Mouse (Mus musculus): ENCODE data around the gene Gucy1b2.

DNA sequence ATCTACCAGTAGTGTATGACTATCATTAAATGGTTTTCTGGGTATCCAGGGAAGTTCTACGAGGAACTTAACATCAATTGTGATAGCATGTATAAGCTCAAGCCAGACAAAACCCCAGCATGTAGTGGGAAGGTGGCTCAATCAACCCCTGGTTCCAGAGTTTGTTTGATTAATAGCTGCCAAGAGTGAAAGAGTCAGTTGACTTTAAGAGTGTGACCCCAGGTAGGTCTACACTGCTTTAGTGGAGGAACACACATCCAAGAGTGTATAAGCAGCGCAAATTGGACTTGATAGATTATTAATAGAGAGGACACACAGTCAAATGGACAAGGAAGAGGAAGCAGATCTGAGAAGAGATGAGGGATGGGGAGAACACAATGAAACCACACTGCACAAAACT lies 18.3 kb downstream of the Gucy1b2 start:
- TF ChIP-seq POLR2AphosphoS5 (IDR thresholded peaks at IDR 0.05; ENCODE audit: insufficient replicate concordance, low read depth, low read length) (no peak), CTCF (IDR thresholded peaks at IDR 0.05; ENCODE audit: low read depth, low read length) (no peak), TAL1 (conservative IDR thresholded peaks at IDR 0.05; ENCODE audit: low read depth, low read length) (no peak), GATA1 (IDR thresholded peaks at IDR 0.05; ENCODE audit: borderline replicate concordance, low read length) (no peak), GATA2 (IDR thresholded peaks at IDR 0.05; ENCODE audit: borderline replicate concordance, low read depth, low read length) (no peak)
